Mouse (Mus musculus): ENCODE measurements around the gene Sorcs3. TPM values are rescaled to one million over a fixed set of nuclear protein-coding genes. Genes with fewer than 3 reads are reported as not detected.
A peak's percentile ranks its signal among the peaks of the same experiment; 100 is the strongest.

Gene Sorcs3
- total RNA-seq, 1 experiment from 2014 or later = not detected

GRCm38 (mm10) chr19:48391551-48391950, 185.7 kb downstream of the Sorcs3 start:
- DNase-seq = no peak

GRCm38 (mm10) chr19:48404774-48405495, 199.1 kb downstream of the Sorcs3 start:
- DNase-seq = no peak

- DNase-seq = no peak
Observed at GRCm38 (mm10) chr19:48408221-48408620, 202.4 kb downstream of the Sorcs3 start.

DNA sequence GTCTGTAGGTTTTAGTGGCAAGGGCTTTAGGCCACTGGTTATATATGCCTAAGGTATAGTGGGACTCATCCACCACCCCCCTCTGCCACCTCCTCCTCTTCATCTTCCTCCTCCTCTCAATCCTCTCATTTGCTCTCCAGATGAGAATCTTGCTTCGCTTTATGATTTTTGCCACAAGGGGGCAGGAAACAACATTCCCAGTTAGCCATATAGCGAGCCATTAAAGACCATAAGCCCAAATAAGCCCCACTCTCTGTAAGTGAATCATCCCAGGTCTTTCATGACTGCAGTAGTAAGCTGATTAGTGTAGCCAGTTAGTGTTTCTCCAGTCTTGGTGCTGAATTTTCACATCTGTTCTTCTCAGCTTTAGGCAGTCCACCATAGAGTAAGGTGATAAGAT, 205.5 kb downstream of the Sorcs3 start:
- no peak for DNase-seq

DNA sequence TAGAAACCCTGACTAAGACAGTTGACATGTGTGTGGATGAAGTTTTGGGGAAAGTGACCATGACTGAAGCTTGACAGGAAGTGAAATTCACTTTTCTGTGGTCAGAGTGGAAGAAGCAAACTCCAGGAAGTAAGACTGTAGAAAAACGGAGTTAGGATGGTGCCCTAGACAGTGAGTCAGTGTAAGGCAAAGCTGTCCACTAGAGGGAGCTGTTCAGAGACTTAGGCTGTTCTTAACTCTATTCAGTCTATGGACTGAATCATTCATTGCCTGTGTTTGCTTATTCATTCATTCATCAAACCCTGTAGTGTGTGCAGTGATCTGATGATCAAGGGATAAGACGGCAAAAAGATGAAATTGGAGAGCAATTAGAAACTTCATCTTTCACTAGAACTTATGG, 208.0 kb downstream of the Sorcs3 start:
- peak; percentile 33 for DNase-seq

DNA sequence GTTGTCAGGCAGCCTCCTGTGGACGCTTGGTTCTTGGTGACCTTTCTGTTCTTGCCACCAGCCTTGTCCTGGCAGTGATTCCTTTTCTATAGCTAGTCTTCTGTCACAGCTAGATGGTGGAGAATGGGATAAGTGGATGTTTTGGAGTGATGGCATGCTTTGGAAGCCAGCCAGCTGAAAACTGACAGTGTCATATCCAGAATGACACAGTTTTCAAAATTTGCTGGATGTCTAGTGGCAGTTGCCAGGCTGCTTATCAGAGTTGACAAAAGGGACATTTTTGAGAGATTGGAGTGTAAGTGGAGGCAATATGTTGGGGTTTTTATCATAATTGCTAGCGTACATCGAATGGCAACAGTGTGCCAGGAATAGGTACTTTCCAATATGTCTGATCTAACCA, 212.5 kb downstream of the Sorcs3 start:
- no peak for DNase-seq

- no peak for DNase-seq
Observed at GRCm38 (mm10) chr19:48429263-48429662, 223.4 kb downstream of the Sorcs3 start.

- no peak for DNase-seq
Observed at GRCm38 (mm10) chr19:48429755-48430154, 223.9 kb downstream of the Sorcs3 start.

DNA sequence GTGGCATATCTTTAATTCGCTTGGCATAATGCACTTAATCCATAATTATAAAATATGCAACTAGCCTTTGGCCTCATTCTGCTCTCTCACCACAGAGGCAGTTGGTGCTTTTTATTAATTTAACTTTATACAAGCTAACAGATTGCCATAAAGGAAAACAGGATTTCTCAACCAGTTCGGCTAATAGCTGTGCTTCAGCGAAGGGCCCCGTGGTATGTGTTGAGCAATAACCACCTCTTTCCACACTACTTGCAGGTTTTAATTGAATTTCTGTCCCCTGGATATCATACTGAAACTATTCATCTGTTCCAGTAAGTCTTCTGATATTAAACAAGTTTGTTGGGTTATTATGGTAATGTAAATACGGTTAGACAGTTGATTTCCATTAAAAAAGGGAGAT, 224.5 kb downstream of the Sorcs3 start:
- peak; percentile 11 for DNase-seq

- DNase-seq = no peak
Observed at GRCm38 (mm10) chr19:48438450-48438849, 232.6 kb downstream of the Sorcs3 start.

DNA sequence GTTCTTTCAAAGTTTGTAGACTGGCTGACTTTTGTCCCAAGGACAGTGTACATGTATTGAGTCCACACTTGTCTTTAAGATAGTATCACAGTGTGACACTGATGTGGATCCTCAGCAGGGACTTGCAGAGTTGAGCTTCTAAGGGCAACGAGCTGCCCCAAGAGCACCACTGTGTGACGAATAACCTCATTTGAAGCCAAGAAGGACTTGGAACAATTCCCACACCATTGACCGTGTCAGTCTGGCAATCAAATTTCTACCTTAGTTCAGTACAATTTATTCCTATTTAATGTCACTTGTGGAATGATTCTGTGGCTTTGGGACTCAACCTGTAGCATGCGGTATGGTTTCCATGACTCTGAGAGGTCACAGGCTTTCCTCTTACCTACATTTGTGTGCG, 255.3 kb downstream of the Sorcs3 start:
- peak; percentile 7 for DNase-seq

DNA sequence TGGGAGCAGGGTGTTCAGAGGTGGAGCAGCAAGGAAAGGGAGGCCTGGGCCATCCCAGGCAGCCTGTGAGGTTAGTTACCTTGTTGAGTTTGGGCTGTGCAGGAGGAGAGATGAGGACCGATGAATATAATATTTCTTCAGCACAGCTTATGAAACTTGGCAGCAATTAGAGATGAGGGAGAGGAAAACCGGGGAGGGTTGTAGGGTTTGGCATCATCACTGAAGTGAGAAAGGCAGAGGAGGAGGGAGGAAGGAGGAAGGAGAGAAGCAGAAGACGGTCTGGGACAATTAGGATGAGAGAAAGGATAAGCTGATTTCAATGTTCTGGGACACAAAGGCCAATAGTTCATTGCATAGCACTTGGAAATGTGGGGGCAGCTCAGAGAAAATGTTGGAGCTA, 256.6 kb downstream of the Sorcs3 start:
- no peak for DNase-seq

DNA sequence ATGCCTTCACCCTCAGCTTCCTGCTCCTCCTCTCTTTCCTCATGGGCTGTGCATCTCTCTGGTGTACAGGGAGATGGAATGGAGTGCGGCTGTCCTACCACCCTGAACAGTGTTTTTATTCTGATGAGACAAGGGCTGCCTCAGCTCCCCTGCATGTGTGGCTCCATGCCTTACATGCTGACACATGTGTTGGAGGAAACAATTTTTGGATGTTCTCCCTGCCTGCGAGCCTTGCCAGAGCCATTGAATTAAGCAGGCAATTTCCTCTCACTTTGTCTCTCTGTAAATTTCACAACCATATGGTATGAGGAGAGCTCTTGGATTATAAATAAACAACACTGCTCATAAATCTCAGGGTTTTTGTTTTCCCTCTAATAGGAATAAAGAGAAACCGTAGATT, 257.7 kb downstream of the Sorcs3 start:
- DNase-seq = no peak

DNA sequence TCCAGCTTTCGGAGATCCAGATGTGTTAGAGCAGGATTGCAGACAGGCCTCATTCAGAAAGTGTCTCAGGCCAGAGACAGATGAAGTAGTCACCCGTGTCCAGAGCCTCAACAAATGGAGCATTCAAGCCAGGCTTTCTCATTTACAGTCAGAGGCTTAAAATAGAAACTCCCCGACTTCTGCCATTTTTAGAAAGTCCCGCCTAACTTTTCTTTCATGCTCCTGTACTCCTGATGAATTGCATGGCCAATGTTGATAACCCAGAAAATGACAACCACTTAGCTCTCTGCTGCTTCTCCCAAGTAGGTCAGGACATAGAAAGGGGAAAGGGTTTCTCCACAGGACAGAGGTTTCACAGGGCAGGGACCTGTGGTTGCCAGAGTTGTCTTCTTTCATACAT, 261.6 kb downstream of the Sorcs3 start:
- DNase-seq = no peak

GRCm38 (mm10) chr19:48469791-48470410, 264.1 kb downstream of the Sorcs3 start:
- DNase-seq = no peak

GRCm38 (mm10) chr19:48471927-48472326, 266.1 kb downstream of the Sorcs3 start:
- DNase-seq = no peak

GRCm38 (mm10) chr19:48475784-48476410, 270.1 kb downstream of the Sorcs3 start:
- no peak for DNase-seq

GRCm38 (mm10) chr19:48478864-48479263, 273.0 kb downstream of the Sorcs3 start:
- DNase-seq = no peak

GRCm38 (mm10) chr19:48482946-48483345, 277.1 kb downstream of the Sorcs3 start:
- no peak for DNase-seq

GRCm38 (mm10) chr19:48491111-48491510, 285.3 kb downstream of the Sorcs3 start:
- no peak for DNase-seq

DNA sequence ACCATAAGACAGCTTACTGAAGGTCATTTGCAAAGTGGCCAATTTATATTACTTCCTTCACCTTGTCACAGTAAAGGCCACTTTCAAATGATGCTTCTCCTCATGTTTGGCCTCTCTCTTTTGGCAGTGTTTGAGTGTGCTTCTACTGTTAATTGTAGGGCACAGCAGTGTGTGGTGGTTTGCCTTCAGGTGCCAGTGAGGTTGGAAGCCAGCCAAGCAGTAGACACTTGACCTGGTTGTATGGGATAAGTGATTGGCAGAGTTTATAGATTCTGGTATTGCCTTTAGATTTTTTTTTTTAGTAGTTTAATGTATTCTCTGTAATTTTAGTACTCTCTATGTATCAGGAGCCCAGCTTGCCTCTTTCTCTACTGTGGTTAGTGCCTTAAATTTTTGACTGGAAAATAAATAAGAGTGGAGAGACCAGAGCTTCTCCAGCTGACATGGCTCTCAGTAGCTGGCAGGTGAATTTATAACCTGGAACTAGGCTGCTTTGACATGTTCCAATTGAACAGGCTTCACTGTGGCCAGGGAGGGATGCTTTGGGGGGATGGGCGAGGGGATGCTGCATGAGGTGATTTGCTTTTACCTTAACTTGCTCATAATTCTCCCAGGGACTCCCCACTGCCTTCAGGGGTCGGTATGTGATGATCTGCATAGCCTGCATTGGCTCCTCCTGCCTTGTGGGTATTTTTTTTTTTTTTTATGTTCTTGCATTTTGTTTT, 298.2 kb downstream of the Sorcs3 start:
- no peak for DNase-seq

DNA sequence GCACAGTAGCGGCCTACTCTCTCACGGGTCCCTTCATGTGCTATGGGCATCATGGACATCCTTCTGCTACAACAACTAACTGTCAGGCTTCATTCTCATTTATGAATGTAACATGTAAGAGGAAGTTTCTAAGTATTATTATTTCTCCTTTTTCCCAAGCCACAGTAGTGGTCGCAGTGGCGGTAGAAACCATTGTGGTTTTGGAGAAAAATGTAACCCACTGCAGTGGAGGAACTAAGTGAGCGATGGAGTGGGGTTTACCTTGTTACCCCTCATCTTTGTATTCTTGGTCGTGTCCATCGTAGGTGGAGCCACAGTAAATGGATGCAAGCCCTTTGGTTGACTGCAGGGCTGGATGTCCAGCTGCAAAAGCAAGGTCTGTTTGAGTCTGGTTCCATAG, 318.0 kb downstream of the Sorcs3 start:
- no peak for DNase-seq
